Mouse (Mus musculus): Measurements from ENCODE around the gene Zfp354a.
"Not testable (repeated sequence)": the region's sequence is repeated elsewhere in the genome, so short reads cannot be mapped to it uniquely, and the experiment has no call there.

DNA sequence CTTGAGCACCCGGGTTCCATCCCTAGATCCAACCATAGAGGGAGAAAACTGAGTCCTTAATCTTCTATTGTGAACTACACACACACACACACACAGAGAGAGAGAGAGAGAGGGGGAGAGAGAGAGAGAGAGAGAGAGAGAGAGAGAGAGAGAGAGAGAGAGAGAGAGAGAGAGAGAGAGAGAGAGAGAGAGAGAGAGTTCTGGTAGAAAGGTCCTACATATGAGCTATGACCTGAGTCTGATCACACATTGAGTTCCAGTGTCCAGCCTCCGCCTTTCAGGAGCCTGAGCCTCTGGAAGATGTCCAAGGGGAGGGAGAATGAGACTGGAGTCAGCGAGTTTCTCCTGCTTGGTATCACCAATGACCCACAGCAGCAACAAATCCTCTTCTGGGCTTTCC, 11.2 kb upstream of the Zfp354a start, which contains the start of gene Olfr1375:
- TF ChIP-seq FLI1 (IDR thresholded peaks at IDR 0.05; ENCODE audit: low read length); GATA1 (IDR thresholded peaks at IDR 0.05; ENCODE audit: borderline replicate concordance, low read length): not testable (repeated sequence)
